Mouse (Mus musculus) liver, embryonic 11.5 days (tissue): ENCODE measurements around the gene 2510039O18Rik. TPM values are rescaled to one million over a fixed set of nuclear protein-coding genes. Genes with fewer than 3 reads are reported as not detected.

ENCODE experiments used
- ATAC-seq: fragments of 200-750 bp; cut with Nextera tagmentation; replicated peaks from 2 replicates; pipeline ENCODE4 v1.8.0; 2017; ENCODE audit warnings: moderate number of reproducible peaks, mild to moderate bottlenecking, moderate TSS enrichment, moderate library complexity; ENCODE audit not compliant: low FRiP score
- DNase-seq: peaks from one replicate; pipeline ENCODE4 v3.0.0-alpha.2; 2017; ENCODE audit warnings: low spot score
- H3K27ac ChIP-seq: fragments of 300-500 bp; sonication (generic); 2 replicates; pipeline ENCODE4 v1.5.1; 2014; ENCODE audit warnings: mild to moderate bottlenecking, low read depth, low read length, control low read depth
- H3K27me3 ChIP-seq: fragments of 300-500 bp; sonication (generic); replicated peaks from 2 replicates; pipeline ENCODE4 v1.6.1; 2014; ENCODE audit warnings: low read length, mixed read lengths; ENCODE audit not compliant: control insufficient read depth, insufficient read depth
- H3K36me3 ChIP-seq: fragments of 300-500 bp; sonication (generic); 2 replicates; pipeline ENCODE4 v1.6.1; 2014; ENCODE audit warnings: mild to moderate bottlenecking, low read length, moderate library complexity, mixed read lengths; ENCODE audit not compliant: control insufficient read depth, insufficient read depth
- H3K4me1 ChIP-seq: fragments of 300-500 bp; sonication (generic); replicated peaks from 2 replicates; pipeline ENCODE4 v1.6.1; 2014; ENCODE audit warnings: low read length, mixed read lengths; ENCODE audit not compliant: control insufficient read depth, insufficient read depth
- H3K4me2 ChIP-seq: fragments of 300-500 bp; sonication (generic); 2 replicates; pipeline ENCODE4 v1.6.1; 2014; ENCODE audit warnings: mild to moderate bottlenecking, control low read depth, moderate library complexity
- H3K4me3 ChIP-seq: fragments of 300-500 bp; sonication (generic); 2 replicates; pipeline ENCODE4 v1.5.1; 2014; ENCODE audit warnings: low read depth, low read length, control low read depth
- H3K9ac ChIP-seq: fragments of 300-500 bp; sonication (generic); 2 replicates; pipeline ENCODE4 v1.6.1; 2014; ENCODE audit warnings: low read depth, low read length, control low read depth
- H3K9me3 ChIP-seq: fragments of 300-500 bp; sonication (generic); 2 replicates; pipeline ENCODE4 v1.6.1; 2016; ENCODE audit warnings: low read length, inconsistent platforms, mixed read lengths; ENCODE audit not compliant: control insufficient read depth
- WGBS: fragments of 180-500 bp; shearing (Covaris S2); extraction: QIAGEN DNeasy Blood & Tissue Kit; methylation state at CpG from one replicate; pipeline ENCODE4 v1.1.7; 2014; 5-methylcytosine and 5-hydroxymethylcytosine counted together
- polyA plus RNA-seq: library from polyadenylated mRNA; unstranded; fragments of >200 nt; fragmentation: Nextera tagmentation; extraction: Ambion mirVana; gene quantifications from 2 replicates; pipeline ENCODE4 v1.2.1, GENCODE M21; 2014

The 2510039O18Rik gene
- polyA plus RNA-seq, 1 experiment from 2014 or later: 18.6 TPM

- H3K27me3 ChIP-seq: no peaks in the 10 kb centered on the region
- DNase-seq: peak; percentile 57
- H3K27ac ChIP-seq: no peak overlapping the region
- no peaks in the 10 kb centered on the region for H3K9me3 ChIP-seq
- peak; percentile 53 for ATAC-seq
- no peaks in the 10 kb centered on the region for H3K36me3 ChIP-seq
- H3K4me1 ChIP-seq: no peaks in the 10 kb centered on the region
- H3K9ac ChIP-seq: no peak overlapping the region
- H3K4me2 ChIP-seq: no peak overlapping the region
- no peak overlapping the region for H3K4me3 ChIP-seq
- 36% methylated on average over 6 of the region's 6 CpGs for WGBS
Measured at GRCm38 (mm10) chr4:147959881-147960831, 19.5 kb downstream of the 2510039O18Rik start.

- Histone ChIP-seq H3K27me3 (no peaks in the 10 kb centered on the region), H3K36me3 (no peaks in the 10 kb centered on the region), H3K27ac (no peak overlapping the region), H3K9ac (no peak overlapping the region), H3K9me3 (no peaks in the 10 kb centered on the region), H3K4me3 (no peak overlapping the region), H3K4me1 (no peaks in the 10 kb centered on the region), H3K4me2 (no peak overlapping the region)
- no peak for DNase-seq
- ATAC-seq: no peak
- WGBS: 58% methylated on average over 6 of the region's 6 CpGs
Measured at GRCm38 (mm10) chr4:147962781-147963180, 22.1 kb downstream of the 2510039O18Rik start.

GRCm38 (mm10) chr4:147963623-147964022 lies 22.9 kb downstream of the 2510039O18Rik start:
- H3K4me1 ChIP-seq: no peaks in the 10 kb centered on the region
- DNase-seq (no peak), ATAC-seq (no peak)
- H3K9me3 ChIP-seq: no peaks in the 10 kb centered on the region
- H3K27me3 ChIP-seq: no peaks in the 10 kb centered on the region
- H3K9ac ChIP-seq: no peak overlapping the region
- no peak overlapping the region for H3K27ac ChIP-seq
- H3K36me3 ChIP-seq: no peaks in the 10 kb centered on the region
- H3K4me2 ChIP-seq: no peak overlapping the region
- no peak overlapping the region for H3K4me3 ChIP-seq
- 83% methylated on average over 15 of the region's 15 CpGs for WGBS

GRCm38 (mm10) chr4:147965712-147966111 lies 25.0 kb downstream of the 2510039O18Rik start:
- Histone ChIP-seq H3K4me3 (no peak overlapping the region), H3K27ac (no peak overlapping the region), H3K27me3 (no peaks in the 10 kb centered on the region), H3K9me3 (no peaks in the 10 kb centered on the region), H3K4me1 (0 out of 2 replicates have a peak, but pooled peaks cover 3% of the 10 kb centered on the region), H3K9ac (no peak overlapping the region), H3K4me2 (no peak overlapping the region), H3K36me3 (no peaks in the 10 kb centered on the region)
- no peak for DNase-seq
- 69% methylated on average over 7 of the region's 7 CpGs for WGBS
- no peak for ATAC-seq

GRCm38 (mm10) chr4:147968816-147969215 lies 28.1 kb downstream of the 2510039O18Rik start:
- Histone ChIP-seq H3K4me2 (no peak overlapping the region), H3K9ac (no peak overlapping the region), H3K27ac (no peak overlapping the region), H3K9me3 (no peaks in the 10 kb centered on the region), H3K36me3 (no peaks in the 10 kb centered on the region), H3K27me3 (no peaks in the 10 kb centered on the region), H3K4me1 (0 out of 2 replicates have a peak, but pooled peaks cover 3% of the 10 kb centered on the region), H3K4me3 (no peak overlapping the region)
- WGBS: 70% methylated on average over 2 of the region's 2 CpGs
- 0 out of 2 replicates have a peak, but pooled peaks have one; percentile 13 for ATAC-seq
- no peak for DNase-seq

GRCm38 (mm10) chr4:147969337-147969736 lies 28.6 kb downstream of the 2510039O18Rik start:
- Histone ChIP-seq H3K4me3 (no peak overlapping the region), H3K27me3 (no peaks in the 10 kb centered on the region), H3K9ac (no peak overlapping the region), H3K9me3 (no peaks in the 10 kb centered on the region), H3K4me1 (0 out of 2 replicates have a peak, but pooled peaks cover 3% of the 10 kb centered on the region), H3K27ac (no peak overlapping the region), H3K4me2 (peak overlapping the region; percentile 20; the same call in 1 of the 2 replicates), H3K36me3 (no peaks in the 10 kb centered on the region)
- ATAC-seq (peak; percentile 68), DNase-seq (no peak)
- 16% methylated on average over 9 of the region's 9 CpGs for WGBS

GRCm38 (mm10) chr4:147976237-147976636 lies 35.5 kb downstream of the 2510039O18Rik start:
- no peaks in the 10 kb centered on the region for H3K27me3 ChIP-seq
- no peaks in the 10 kb centered on the region for H3K36me3 ChIP-seq
- H3K4me3 ChIP-seq: no peak overlapping the region
- 43% methylated on average over 3 of the region's 3 CpGs for WGBS
- no peak for DNase-seq
- peak; percentile 84 for ATAC-seq
- no peaks in the 10 kb centered on the region for H3K9me3 ChIP-seq
- H3K4me2 ChIP-seq: no peak overlapping the region
- no peak overlapping the region for H3K27ac ChIP-seq
- peaks cover 3% of the 10 kb centered on the region; the same call in 1 of the 2 replicates for H3K4me1 ChIP-seq
- H3K9ac ChIP-seq: no peak overlapping the region

GRCm38 (mm10) chr4:147977726-147978125 lies 37.0 kb downstream of the 2510039O18Rik start:
- no peak overlapping the region for H3K9ac ChIP-seq
- H3K36me3 ChIP-seq: no peaks in the 10 kb centered on the region
- peaks cover 3% of the 10 kb centered on the region; the same call in 1 of the 2 replicates for H3K4me1 ChIP-seq
- no peak for ATAC-seq
- no peaks in the 10 kb centered on the region for H3K9me3 ChIP-seq
- no peak overlapping the region for H3K4me3 ChIP-seq
- DNase-seq: no peak
- no peak overlapping the region for H3K27ac ChIP-seq
- no peaks in the 10 kb centered on the region for H3K27me3 ChIP-seq
- WGBS: 69% methylated on average over 4 of the region's 4 CpGs
- no peak overlapping the region for H3K4me2 ChIP-seq
